Mouse (Mus musculus) limb, embryonic 13.5 days (tissue): ENCODE results near the gene Gna11. TPM values are rescaled to one million over a fixed set of nuclear protein-coding genes. Genes with fewer than 3 reads are reported as not detected.

Source experiments
- ATAC-seq: fragments of 200-750 bp; cut with Nextera tagmentation; 2 replicates; pipeline ENCODE4 v1.8.0; 2017; ENCODE audit warnings: low read depth, moderate number of reproducible peaks, moderate TSS enrichment; ENCODE audit not compliant: low FRiP score
- H3K27ac ChIP-seq: fragments of 300-500 bp; sonication (generic); 2 replicates; pipeline ENCODE4 v1.5.1; 2015; ENCODE audit warnings: inconsistent platforms, mild to moderate bottlenecking, moderate library complexity
- H3K27me3 ChIP-seq: fragments of 300-500 bp; sonication (generic); 2 replicates; pipeline ENCODE4 v1.6.1; 2015; ENCODE audit warnings: mild to moderate bottlenecking, inconsistent platforms
- H3K36me3 ChIP-seq: fragments of 300-500 bp; sonication (generic); 2 replicates; pipeline ENCODE4 v1.6.1; 2015; ENCODE audit warnings: inconsistent platforms, mild to moderate bottlenecking, moderate library complexity
- H3K4me1 ChIP-seq: fragments of 300-500 bp; sonication (generic); 2 replicates; pipeline ENCODE4 v1.6.1; 2015; ENCODE audit warnings: inconsistent platforms
- H3K4me2 ChIP-seq: fragments of 300-500 bp; sonication (generic); replicated peaks from 2 replicates; pipeline ENCODE4 v1.6.1; 2015; ENCODE audit warnings: inconsistent platforms, mild to moderate bottlenecking, moderate library complexity
- H3K4me3 ChIP-seq: fragments of 300-500 bp; sonication (generic); 2 replicates; pipeline ENCODE4 v1.5.1; 2015; ENCODE audit warnings: moderate library complexity, mild to moderate bottlenecking, inconsistent platforms
- H3K9ac ChIP-seq: fragments of 300-500 bp; sonication (generic); 2 replicates; pipeline ENCODE4 v1.6.1; 2015; ENCODE audit warnings: mild to moderate bottlenecking, inconsistent platforms
- H3K9me3 ChIP-seq: fragments of 300-500 bp; sonication (generic); 2 replicates; pipeline ENCODE4 v1.6.1; 2016; ENCODE audit warnings: inconsistent platforms
- WGBS: fragments of 180-500 bp; shearing (Covaris S2); methylation state at CpG from one replicate; pipeline ENCODE4 v1.1.7; 2015; 5-methylcytosine and 5-hydroxymethylcytosine counted together
- polyA plus RNA-seq: library from polyadenylated mRNA; unstranded; fragments of >200 nt; fragmentation: Nextera tagmentation; extraction: Ambion mirVana; gene quantifications from 2 replicates; pipeline ENCODE4 v1.2.1, GENCODE M21; 2015

Gna11 gene
- polyA plus RNA-seq: 89.8 and 89.9 TPM in 2 replicates

DNA sequence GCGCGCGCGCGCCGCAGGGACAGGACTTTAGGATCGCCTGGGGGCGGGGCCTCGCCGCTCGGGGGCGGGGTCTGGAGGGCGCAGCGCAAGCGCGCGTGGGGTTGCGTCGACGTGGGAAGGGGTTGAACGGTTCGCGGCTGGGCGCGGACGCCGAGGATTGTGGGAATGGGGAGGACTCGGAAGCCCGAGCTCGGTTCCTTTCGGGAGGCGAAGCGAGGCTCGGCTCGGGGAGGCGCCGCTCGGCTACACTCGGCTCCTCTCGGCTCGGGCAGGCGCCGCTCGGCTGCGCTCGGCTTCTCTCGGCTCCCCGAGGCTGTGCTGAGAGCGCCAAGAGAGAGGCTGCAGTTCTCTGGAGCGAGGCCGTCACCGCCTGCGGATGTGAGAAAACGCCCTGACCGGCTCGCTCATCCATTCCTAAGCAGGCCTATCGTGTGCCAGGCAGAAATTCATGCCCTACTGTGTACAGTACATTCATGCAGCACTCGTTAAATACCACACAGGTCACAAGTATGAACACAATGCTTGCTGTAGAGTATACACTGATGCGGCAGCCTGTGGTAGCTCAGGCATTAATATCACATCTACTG, at the start of gene Gna11:
Gene Gna11, minus strand, starts transcription at position 30 of the 587 bp plus-strand sequence.
- H3K9me3 ChIP-seq: no peaks in the 10 kb centered on the region
- H3K4me3 ChIP-seq: peak within 1 kb of the TSS; percentile 99
- WGBS: under 1% methylated on average over 57 of the region's 59 CpGs
- peaks cover 9% of the 10 kb centered on the region; the same call in 1 of the 2 replicates for H3K36me3 ChIP-seq
- H3K27me3 ChIP-seq: no peaks in the 10 kb centered on the region
- H3K4me2 ChIP-seq: peak within 1 kb of the TSS; percentile 98
- peak within 1 kb of the TSS; percentile 79 for H3K27ac ChIP-seq
- H3K4me1 ChIP-seq: peaks cover 33% of the 10 kb centered on the region
- ATAC-seq: peak; percentile 96
- peak within 1 kb of the TSS; percentile 98 for H3K9ac ChIP-seq

DNA sequence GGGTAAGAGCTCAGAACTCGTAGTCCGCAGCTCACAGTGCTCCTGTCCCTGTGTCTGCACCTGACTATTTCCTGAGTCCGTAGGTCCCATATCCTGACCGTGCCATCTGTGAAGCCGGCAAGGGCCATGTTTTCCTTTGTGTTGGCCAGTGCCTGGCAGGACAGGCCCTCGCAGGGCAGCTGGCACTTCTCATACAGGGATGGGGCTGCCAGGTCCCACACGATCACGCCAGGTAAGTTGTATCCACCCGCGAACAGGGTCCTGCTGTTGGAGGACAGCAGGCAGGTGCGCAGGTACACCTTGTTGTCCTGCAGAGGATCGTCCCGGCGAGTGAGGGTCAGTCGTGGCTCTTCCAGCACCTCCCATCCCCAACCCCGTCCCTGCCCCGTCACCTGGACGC, 48.9 kb upstream of the Gna11 start:
- WGBS: 69% methylated on average over 18 of the region's 18 CpGs

DNA sequence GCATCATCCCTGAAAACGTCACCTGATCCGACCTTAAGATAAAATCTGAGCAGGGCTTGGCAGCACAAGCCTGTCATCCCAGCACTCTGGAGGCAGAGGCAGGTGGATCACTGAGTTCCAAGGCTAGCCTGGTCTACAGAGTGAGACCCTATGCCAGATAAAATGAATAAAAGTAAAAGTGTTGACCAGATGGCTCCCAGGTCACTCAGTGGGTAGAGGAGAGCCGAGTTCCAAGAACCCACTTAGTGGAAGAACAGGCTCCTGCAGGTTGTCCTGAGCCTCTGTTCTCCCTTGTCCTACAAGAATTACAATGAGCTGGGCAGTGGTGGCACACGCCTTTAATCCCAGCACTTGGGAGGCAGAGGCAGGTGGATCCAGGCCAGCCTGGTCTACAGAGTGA, 48.2 kb upstream of the Gna11 start:
- H3K4me3 ChIP-seq: no peak overlapping the region
- H3K27me3 ChIP-seq: peaks cover 30% of the 10 kb centered on the region; the same call in 1 of the 2 replicates
- H3K9me3 ChIP-seq: no peaks in the 10 kb centered on the region
- WGBS: 57% methylated on average over 4 of the region's 4 CpGs
- H3K27ac ChIP-seq: no peak overlapping the region
- no peak for ATAC-seq
- no peak overlapping the region for H3K9ac ChIP-seq
- H3K36me3 ChIP-seq: peaks cover 22% of the 10 kb centered on the region
- peaks cover 34% of the 10 kb centered on the region for H3K4me1 ChIP-seq
- no peak overlapping the region for H3K4me2 ChIP-seq

More for the DNA sequence above, 48.9 kb upstream of the Gna11 start:
- Histone ChIP-seq H3K4me1 (peaks cover 35% of the 10 kb centered on the region), H3K27ac (no peak overlapping the region), H3K27me3 (peaks cover 30% of the 10 kb centered on the region; the same call in 1 of the 2 replicates), H3K9ac (no peak overlapping the region), H3K9me3 (no peaks in the 10 kb centered on the region), H3K4me3 (no peak overlapping the region), H3K4me2 (no peak overlapping the region), H3K36me3 (peaks cover 14% of the 10 kb centered on the region)
- no peak for ATAC-seq

DNA sequence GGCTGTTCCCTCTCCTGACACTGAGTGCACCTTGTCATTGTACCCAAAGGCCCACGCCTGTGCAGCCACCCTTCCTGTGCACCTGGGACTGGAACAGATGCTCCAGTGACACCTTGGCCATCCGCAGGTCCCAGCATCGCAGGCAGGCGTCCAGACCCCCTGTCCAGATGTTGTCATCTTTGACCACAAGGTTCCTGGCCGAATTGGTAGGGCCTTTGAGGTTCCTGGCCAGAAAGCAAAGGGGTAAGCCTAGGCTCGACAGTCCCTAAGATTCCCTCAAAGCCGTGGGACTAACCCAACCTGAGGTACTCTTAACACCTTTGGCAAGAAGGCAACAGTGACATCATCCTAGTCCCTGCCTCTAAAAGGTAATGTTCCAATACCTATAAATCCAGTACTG, 47.6 kb upstream of the Gna11 start:
- 76% methylated on average over 7 of the region's 7 CpGs for WGBS
- Histone ChIP-seq H3K4me2 (no peak overlapping the region), H3K9me3 (no peaks in the 10 kb centered on the region), H3K4me3 (no peak overlapping the region), H3K9ac (no peak overlapping the region), H3K4me1 (peaks cover 28% of the 10 kb centered on the region), H3K36me3 (peaks cover 27% of the 10 kb centered on the region), H3K27ac (no peak overlapping the region), H3K27me3 (peaks cover 31% of the 10 kb centered on the region; the same call in 1 of the 2 replicates)
- no peak for ATAC-seq

DNA sequence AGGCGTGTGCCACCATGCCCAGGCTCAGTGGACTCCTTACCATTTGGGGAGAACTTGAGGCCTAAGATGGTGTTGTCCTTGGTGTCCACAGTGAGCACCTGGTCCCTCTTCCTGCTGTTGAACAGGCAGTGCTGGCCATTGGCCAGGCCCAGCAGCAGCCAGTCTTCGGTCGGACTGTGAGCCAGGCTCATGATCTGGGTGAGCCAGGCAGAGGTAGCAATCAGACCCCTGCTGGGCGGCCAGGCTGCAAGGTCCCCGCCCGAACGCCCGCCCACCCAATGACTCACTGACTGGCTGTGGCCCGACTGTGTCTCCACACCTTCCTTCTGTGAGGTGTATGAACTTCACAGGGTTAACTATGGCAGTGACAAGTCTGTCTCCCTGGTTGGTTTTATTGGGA, 46.9 kb upstream of the Gna11 start:
- no peak overlapping the region for H3K27ac ChIP-seq
- H3K27me3 ChIP-seq: peaks cover 39% of the 10 kb centered on the region; the same call in 1 of the 2 replicates
- H3K36me3 ChIP-seq: peaks cover 35% of the 10 kb centered on the region
- H3K9ac ChIP-seq: no peak overlapping the region
- H3K4me3 ChIP-seq: no peak overlapping the region
- peaks cover 20% of the 10 kb centered on the region for H3K4me1 ChIP-seq
- H3K4me2 ChIP-seq: no peak overlapping the region
- H3K9me3 ChIP-seq: no peaks in the 10 kb centered on the region
- ATAC-seq: no peak
- 59% methylated on average over 9 of the region's 9 CpGs for WGBS

DNA sequence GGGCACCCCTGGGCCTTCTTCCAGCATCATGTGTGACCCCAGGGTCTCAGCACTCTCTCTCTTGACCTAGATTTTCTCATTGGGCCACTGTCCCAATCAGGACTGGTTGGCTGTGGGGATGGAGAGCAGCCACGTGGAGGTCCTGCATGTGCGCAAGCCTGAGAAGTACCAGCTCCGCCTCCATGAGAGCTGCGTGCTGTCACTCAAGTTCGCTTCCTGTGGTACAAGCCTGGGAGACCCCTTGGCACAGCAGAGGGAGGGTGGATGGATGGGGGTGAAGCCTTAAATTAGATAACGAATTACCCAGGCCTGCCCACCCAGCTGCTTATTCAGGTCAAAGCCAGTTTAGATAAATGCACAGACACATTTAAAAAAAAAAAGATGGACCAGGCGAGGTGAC, 43.7 kb upstream of the Gna11 start:
- WGBS: 61% methylated on average over 7 of the region's 7 CpGs
- no peak overlapping the region for H3K4me2 ChIP-seq
- peaks cover 64% of the 10 kb centered on the region for H3K36me3 ChIP-seq
- no peaks in the 10 kb centered on the region for H3K4me1 ChIP-seq
- H3K9me3 ChIP-seq: no peaks in the 10 kb centered on the region
- no peak overlapping the region for H3K9ac ChIP-seq
- H3K27ac ChIP-seq: no peak overlapping the region
- no peak for ATAC-seq
- H3K4me3 ChIP-seq: no peak overlapping the region
- H3K27me3 ChIP-seq: peaks cover 25% of the 10 kb centered on the region; the same call in 1 of the 2 replicates

DNA sequence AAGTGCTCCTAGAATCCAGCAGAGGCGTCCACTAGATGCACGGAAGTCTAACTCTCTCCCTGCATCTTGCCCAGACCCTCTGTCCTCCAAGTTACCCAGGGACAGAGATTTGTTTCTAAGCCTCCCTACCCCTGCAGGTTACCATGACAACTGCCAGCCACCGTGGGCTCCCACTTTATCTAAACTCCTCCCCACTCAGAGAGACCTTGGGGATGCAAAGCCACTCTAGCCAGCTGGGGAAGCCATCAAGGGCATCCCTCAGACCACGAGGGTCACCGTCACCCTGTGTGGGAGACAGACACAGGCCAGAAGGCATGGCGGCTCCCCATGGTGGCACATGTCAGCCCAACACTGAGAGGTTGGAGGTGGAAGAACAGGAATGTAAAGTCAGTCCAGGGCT, 38.4 kb upstream of the Gna11 start:
- no peak overlapping the region for H3K9ac ChIP-seq
- no peak overlapping the region for H3K4me3 ChIP-seq
- H3K4me1 ChIP-seq: peaks cover 29% of the 10 kb centered on the region
- H3K27me3 ChIP-seq: peaks cover 23% of the 10 kb centered on the region; the same call in 1 of the 2 replicates
- no peak for ATAC-seq
- no peak overlapping the region for H3K4me2 ChIP-seq
- H3K9me3 ChIP-seq: no peaks in the 10 kb centered on the region
- no peak overlapping the region for H3K27ac ChIP-seq
- H3K36me3 ChIP-seq: peaks cover 79% of the 10 kb centered on the region
- WGBS: 66% methylated on average over 6 of the region's 6 CpGs

DNA sequence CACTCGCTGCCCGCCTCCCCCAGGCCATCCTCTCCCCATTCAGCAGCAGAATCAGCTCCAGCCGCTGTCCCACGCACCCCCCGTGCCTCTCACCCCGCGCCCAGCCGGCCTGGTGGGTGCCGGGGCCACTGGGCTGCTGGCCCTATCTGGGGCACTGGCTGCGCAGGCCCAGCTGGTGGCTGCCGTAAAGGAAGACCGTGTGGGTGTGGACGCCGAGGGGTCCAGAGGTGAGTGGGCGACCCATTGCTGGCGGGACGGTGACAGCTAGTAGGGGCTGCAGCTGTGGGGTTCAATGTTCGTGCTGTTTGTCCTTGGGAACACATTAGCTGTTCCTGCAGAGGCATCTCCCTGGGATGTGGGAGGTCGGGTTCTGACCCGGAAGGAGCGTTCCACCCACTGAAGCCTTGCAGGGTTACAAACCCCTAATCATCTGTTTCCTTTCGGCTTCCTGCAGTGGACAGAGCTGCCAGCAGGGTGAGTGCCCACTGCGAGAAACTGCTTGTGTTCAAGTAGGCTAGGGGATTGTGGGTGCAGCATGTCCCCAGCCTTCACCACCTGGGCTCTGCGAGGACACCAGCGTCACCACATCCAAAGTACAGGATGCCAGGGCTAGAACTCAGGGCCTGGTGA, 35.6 kb upstream of the Gna11 start:
- peaks cover 21% of the 10 kb centered on the region; the same call in 1 of the 2 replicates for H3K27me3 ChIP-seq
- WGBS: 51% methylated on average over 25 of the region's 25 CpGs
- peaks cover 49% of the 10 kb centered on the region for H3K4me1 ChIP-seq
- H3K9ac ChIP-seq: peak overlapping the region; percentile 43
- H3K9me3 ChIP-seq: no peaks in the 10 kb centered on the region
- H3K4me3 ChIP-seq: no peak overlapping the region
- 0 out of 2 replicates have a peak overlapping the region, but pooled peaks have one; percentile 11 for H3K4me2 ChIP-seq
- H3K27ac ChIP-seq: no peak overlapping the region
- peaks cover 59% of the 10 kb centered on the region for H3K36me3 ChIP-seq
- ATAC-seq: no peak

DNA sequence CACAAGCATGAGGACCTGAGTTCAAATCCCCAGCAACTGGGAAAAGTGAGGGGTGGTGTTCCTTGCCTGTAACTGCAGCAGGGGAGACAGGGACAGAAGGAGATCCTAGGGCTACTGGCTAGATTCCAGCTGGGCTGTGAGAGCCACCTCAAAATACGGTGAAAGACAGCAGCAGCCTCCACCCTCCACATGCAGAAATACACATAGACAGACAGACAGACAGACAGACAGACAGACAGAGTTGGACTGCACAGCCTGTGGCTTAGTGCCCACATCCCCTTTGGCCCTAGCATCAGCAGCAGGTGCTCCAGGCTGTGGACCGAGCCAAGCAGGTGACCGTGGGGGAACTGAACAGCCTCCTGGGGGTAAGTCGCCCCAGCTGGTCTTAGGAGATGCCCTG, 35.0 kb upstream of the Gna11 start:
- H3K36me3 ChIP-seq: peaks cover 53% of the 10 kb centered on the region
- no peaks in the 10 kb centered on the region for H3K9me3 ChIP-seq
- peak overlapping the region; percentile 43; the same call in 1 of the 2 replicates for H3K9ac ChIP-seq
- H3K4me2 ChIP-seq: no peak overlapping the region
- no peak overlapping the region for H3K27ac ChIP-seq
- peaks cover 53% of the 10 kb centered on the region for H3K4me1 ChIP-seq
- H3K27me3 ChIP-seq: peaks cover 21% of the 10 kb centered on the region; the same call in 1 of the 2 replicates
- WGBS: 63% methylated on average over 4 of the region's 4 CpGs
- no peak overlapping the region for H3K4me3 ChIP-seq
- no peak for ATAC-seq

DNA sequence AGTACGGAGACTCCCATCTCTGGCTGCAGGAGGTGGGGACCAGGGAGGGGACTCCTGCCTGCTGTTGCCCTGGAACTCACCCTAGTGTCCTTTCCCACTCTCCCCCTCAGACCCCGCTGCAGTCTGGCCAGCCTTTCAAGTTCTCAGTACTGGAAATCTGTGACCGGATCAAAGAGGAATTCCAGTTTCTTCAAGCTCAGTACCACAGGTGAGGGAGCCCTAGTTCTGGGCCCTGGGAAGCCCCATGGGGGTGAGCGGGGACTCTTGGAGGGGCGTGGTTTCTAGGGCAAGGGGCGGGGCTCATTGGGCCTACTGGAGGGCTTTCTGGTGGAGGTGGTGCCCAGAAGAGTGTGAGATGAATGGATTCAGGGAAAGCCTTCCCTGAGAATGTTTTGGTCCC, 30.7 kb upstream of the Gna11 start:
- H3K36me3 ChIP-seq: peaks cover 18% of the 10 kb centered on the region; the same call in 1 of the 2 replicates
- peak overlapping the region; percentile 90 for H3K4me2 ChIP-seq
- peaks cover 43% of the 10 kb centered on the region for H3K27me3 ChIP-seq
- H3K9me3 ChIP-seq: no peaks in the 10 kb centered on the region
- peak overlapping the region; percentile 76 for H3K9ac ChIP-seq
- H3K4me3 ChIP-seq: peak overlapping the region; percentile 71
- H3K4me1 ChIP-seq: peaks cover 68% of the 10 kb centered on the region
- no peak for ATAC-seq
- H3K27ac ChIP-seq: peak overlapping the region; percentile 40; the same call in 1 of the 2 replicates
- WGBS: 3% methylated on average over 6 of the region's 6 CpGs

DNA sequence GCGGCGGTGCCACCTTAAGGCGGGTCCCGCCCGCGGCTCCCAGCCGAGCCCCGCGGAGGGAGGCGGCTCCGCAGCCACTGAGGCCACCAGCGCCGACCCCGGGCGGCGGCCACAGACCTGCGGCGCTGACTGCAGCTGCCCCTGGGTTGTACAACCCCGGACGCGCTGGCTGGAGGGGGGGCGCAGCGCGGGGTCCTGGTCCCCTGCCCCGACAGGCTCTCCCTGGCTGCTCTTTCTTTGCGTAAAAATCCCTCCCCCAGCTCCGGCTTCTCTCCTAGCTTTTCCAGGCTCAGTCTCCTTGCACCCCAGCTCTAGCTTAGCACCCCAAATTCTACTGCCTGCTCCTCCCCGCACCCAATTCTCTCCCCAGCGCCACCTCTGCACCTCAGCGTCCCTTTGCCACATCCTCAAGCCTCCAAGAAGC, 30.2 kb upstream of the Gna11 start:
- WGBS: under 1% methylated on average over 27 of the region's 30 CpGs
- peak overlapping the region; percentile 76 for H3K9ac ChIP-seq
- ATAC-seq: no peak
- H3K4me3 ChIP-seq: peak overlapping the region; percentile 71
- H3K4me2 ChIP-seq: peak overlapping the region; percentile 90
- peak overlapping the region; percentile 40; the same call in 1 of the 2 replicates for H3K27ac ChIP-seq
- peaks cover 13% of the 10 kb centered on the region; the same call in 1 of the 2 replicates for H3K36me3 ChIP-seq
- H3K27me3 ChIP-seq: peaks cover 38% of the 10 kb centered on the region
- H3K9me3 ChIP-seq: no peaks in the 10 kb centered on the region
- H3K4me1 ChIP-seq: peaks cover 68% of the 10 kb centered on the region
